Mouse (Mus musculus) cerebellum, adult 2 months (tissue): ENCODE measurements at regions not wholly inside any gene's neighbourhood (a gene's known extent, or its start where the extent isn't known, plus 50 kb on each side); places are given as distances from the start of the nearest gene placed in this dataset.

Source experiments
- CTCF ChIP-seq: fragments of 200-500 bp; IDR thresholded peaks from 2 replicates; pipeline ENCODE4 v1.5.1; 2011; ENCODE audit warnings: low read depth, mild to moderate bottlenecking, control low read depth, low read length, moderate library complexity, borderline replicate concordance; ENCODE audit not compliant: insufficient read depth
- POLR2A ChIP-seq: fragments of 200-500 bp; IDR thresholded peaks from 2 replicates; pipeline ENCODE4 v1.6.1; 2011; ENCODE audit warnings: low read length, control low read depth, borderline replicate concordance; ENCODE audit not compliant: insufficient read depth

DNA sequence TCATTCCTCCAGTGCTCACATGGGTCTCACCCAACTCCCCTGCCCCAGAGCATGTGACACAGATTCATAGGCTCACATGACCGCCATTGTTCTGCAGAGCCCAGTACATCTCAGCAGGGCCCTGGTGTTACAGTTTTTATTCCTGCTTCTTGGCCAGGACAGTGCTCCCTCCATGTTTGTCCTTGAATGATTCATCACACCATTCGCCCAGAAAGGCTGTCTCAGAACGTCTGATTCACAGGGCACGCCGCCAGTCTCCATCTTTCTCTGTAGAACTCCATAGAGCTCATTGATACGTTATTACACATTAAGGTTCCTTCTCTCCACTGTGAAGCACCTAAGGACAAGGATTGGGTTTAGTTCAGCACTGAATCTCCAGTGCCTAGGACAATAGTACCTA lies 79.9 kb upstream of the Otud4 start:
- no peak for TF ChIP-seq POLR2A
- TF ChIP-seq CTCF = no peak
